In genomic region chr10:99171961-99172497, GRCm38 (mm10) we compare ENCODE assay signal across 9 mouse cellular contexts. TPM values are rescaled to one million over a fixed set of nuclear protein-coding genes. Genes with fewer than 3 reads are reported as not detected.
DNase-seq lines count a peak whose midpoint lies in the region; ATAC-seq lines count a peak whose summit lies in the region.
"Had no signal": no experiment of that assay in that cellular context is flagged by ENCODE, and none has a peak within 500 bp of the region (broad histone marks: within the 10 kb centered on the region; RNA-seq: fewer than 3 reads in every experiment).

No protein-coding gene starts in this region.

- 0 out of 2 replicates have a peak overlapping the region, but pooled peaks have one; percentile 6 for H3K4me2 ChIP-seq in embryonic facial prominence, embryonic 12.5 days (replicated peaks)
- peak overlapping the region; percentile 32 for H3K4me2 ChIP-seq in neural tube, embryonic 12.5 days (replicated peaks)

- H3K36me3 ChIP-seq in embryonic facial prominence, embryonic 12.5 days = no peaks in the 10 kb centered on the region
- no peaks in the 10 kb centered on the region for H3K36me3 ChIP-seq in heart, embryonic 10.5 days
- no peaks in the 10 kb centered on the region for H3K36me3 ChIP-seq in neural tube, embryonic 12.5 days
- H3K36me3 ChIP-seq: G1E had no signal

- no peak overlapping the region for H3K4me3 ChIP-seq in embryonic facial prominence, embryonic 12.5 days
- peak overlapping the region; percentile 42 for H3K4me3 ChIP-seq in heart, embryonic 10.5 days
- no peak overlapping the region for H3K4me3 ChIP-seq in neural tube, embryonic 12.5 days

- peak; percentile 56; the same call in 1 of the 2 replicates for ATAC-seq in embryonic facial prominence, embryonic 12.5 days (ENCODE audit: insufficient number of reproducible peaks, insufficient read depth, low FRiP score, low TSS enrichment)
- peak; percentile 83 for ATAC-seq in neural tube, embryonic 12.5 days (ENCODE audit: low FRiP score, low read depth)

- H3K4me1 ChIP-seq in embryonic facial prominence, embryonic 12.5 days = peaks cover 19% of the 10 kb centered on the region
- peaks cover 25% of the 10 kb centered on the region for H3K4me1 ChIP-seq in heart, embryonic 10.5 days
- H3K4me1 ChIP-seq in neural tube, embryonic 12.5 days = peaks cover 10% of the 10 kb centered on the region

- WGBS in embryonic facial prominence, embryonic 12.5 days = 9% methylated on average over 12 of the region's 12 CpGs
- WGBS in heart, embryonic 10.5 days = 9% methylated on average over 12 of the region's 12 CpGs
- WGBS in neural tube, embryonic 12.5 days = 10% methylated on average over 12 of the region's 12 CpGs

- H3K9me3 ChIP-seq in embryonic facial prominence, embryonic 12.5 days = no peaks in the 10 kb centered on the region
- no peaks in the 10 kb centered on the region for H3K9me3 ChIP-seq in heart, embryonic 10.5 days
- no peaks in the 10 kb centered on the region for H3K9me3 ChIP-seq in neural tube, embryonic 12.5 days
- H3K9me3 ChIP-seq: G1E had no signal

- no peaks in the 10 kb centered on the region for H3K27me3 ChIP-seq in embryonic facial prominence, embryonic 12.5 days
- H3K27me3 ChIP-seq in heart, embryonic 10.5 days (ENCODE audit: insufficient read depth, poor library complexity, severe bottlenecking) = no peaks in the 10 kb centered on the region
- H3K27me3 ChIP-seq in neural tube, embryonic 12.5 days (replicated peaks) = no peaks in the 10 kb centered on the region

- peak; percentile 29 for DNase-seq in ovary, postnatal 36 days (ENCODE audit: low spot score)
- DNase-seq in ovary, postnatal 10 days (ENCODE audit: low spot score) = no peak
- DNase-seq in heart, embryonic 10.5 days (ENCODE audit: low spot score) = peak; percentile 90
- peak; percentile 59 for DNase-seq in kidney, adult 18-20 months
- DNase-seq in lung, adult 18-20 months = peak; percentile 70 to 72
- no peak for DNase-seq in adipocyte (ENCODE audit: low spot score)

- no peak overlapping the region for H3K9ac ChIP-seq in embryonic facial prominence, embryonic 12.5 days
- H3K9ac ChIP-seq in neural tube, embryonic 12.5 days = 0 out of 2 replicates have a peak overlapping the region, but pooled peaks have one; percentile 21

- H3K27ac ChIP-seq in embryonic facial prominence, embryonic 12.5 days = peak overlapping the region; percentile 46
- H3K27ac ChIP-seq in heart, embryonic 10.5 days = peak overlapping the region; percentile 85
- H3K27ac ChIP-seq in neural tube, embryonic 12.5 days = no peak overlapping the region

RNA-seq across cellular contexts. Expression of gene Phxr2, which starts 45.9 kb away (rescaled TPM):
- 0.18 TPM in 1 of 2 replicates, not detected in the other for polyA plus RNA-seq in embryonic facial prominence, embryonic 12.5 days (2016; fragmentation: Nextera tagmentation; extraction: Ambion mirVana)
- polyA plus RNA-seq in heart, embryonic 10.5 days (2016; fragmentation: Nextera tagmentation; extraction: Ambion mirVana) = not detected in 2 replicates
- 0.16 TPM in 1 of 2 replicates, not detected in the other for polyA plus RNA-seq in neural tube, embryonic 12.5 days (2016; fragmentation: Nextera tagmentation; extraction: Ambion mirVana)
- polyA plus RNA-seq: G1E had no signal

Comparison
In these comparisons a context has a peak if more than half of its experiments do, and no peak if none do; other contexts are left out.
1. DNase-seq: peak in ovary, postnatal 36 days (single experiment), heart, embryonic 10.5 days (single experiment), kidney, adult 18-20 months (single experiment) and lung, adult 18-20 months (2 of 2); none in ovary, postnatal 10 days (single experiment) and adipocyte (single experiment).